Mouse (Mus musculus): ENCODE measurements around the gene Irf1. TPM values are rescaled to one million over a fixed set of nuclear protein-coding genes. Genes with fewer than 3 reads are reported as not detected.
"Not testable (repeated sequence)": the region's sequence is repeated elsewhere in the genome, so short reads cannot be mapped to it uniquely, and the experiment has no call there.

The Irf1 gene
- 1 to 10 TPM; 5.1 to 9.1 TPM for total RNA-seq (2021)
- long read RNA-seq, experiment 1, partial matches to known transcripts = 0 of 5 reads
- long read RNA-seq, experiment 1, other reads (novel, unspliced or antisense) = 1 of 5 reads
- long read RNA-seq, experiment 2, partial matches to known transcripts = 0 of 2 reads
- long read RNA-seq, experiment 2, other reads (novel, unspliced or antisense) = 0 of 2 reads

DNA sequence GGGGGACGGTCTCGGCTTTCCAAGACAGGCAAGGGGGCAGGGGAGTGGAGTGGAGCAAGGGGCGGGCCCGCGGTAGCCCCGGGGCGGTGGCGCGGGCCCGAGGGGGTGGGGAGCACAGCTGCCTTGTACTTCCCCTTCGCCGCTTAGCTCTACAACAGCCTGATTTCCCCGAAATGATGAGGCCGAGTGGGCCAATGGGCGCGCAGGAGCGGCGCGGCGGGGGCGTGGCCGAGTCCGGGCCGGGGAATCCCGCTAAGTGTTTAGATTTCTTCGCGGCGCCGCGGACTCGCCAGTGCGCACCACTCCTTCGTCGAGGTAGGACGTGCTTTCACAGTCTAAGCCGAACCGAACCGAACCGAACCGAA, at the start of gene Irf1:
Irf1 (plus strand) TSS at position 255 of the 365 bp plus-strand sequence.
- DNase-seq = peak; percentile 96

GRCm38 (mm10) chr11:53720715-53721114, 49.1 kb upstream of the Irf1 start, which contains the start of gene Il5:
Il5 (plus strand) TSS chr11:53720794.
- DNase-seq = no peak

DNA sequence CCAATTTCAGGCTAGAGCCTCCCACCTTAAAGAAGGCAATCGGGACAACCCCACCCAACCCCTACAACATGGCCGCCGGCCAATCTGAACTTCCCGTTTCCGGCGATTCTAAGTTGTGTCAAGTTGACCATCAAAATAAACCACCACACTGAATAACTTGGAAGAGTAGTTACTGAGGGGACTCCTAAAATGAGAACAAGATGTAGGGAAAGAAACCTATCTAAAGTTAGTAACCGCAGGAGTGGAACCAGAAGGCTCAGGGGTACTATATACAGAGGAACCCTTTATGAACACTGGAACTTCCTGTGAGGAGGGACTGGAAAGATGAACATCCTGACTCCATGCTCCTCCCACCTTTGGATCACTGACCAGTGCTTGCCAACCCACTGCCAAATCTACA, 38.4 kb upstream of the Irf1 start:
- no peak for DNase-seq

GRCm38 (mm10) chr11:53732244-53732643, 37.6 kb upstream of the Irf1 start:
- no peak for DNase-seq

DNA sequence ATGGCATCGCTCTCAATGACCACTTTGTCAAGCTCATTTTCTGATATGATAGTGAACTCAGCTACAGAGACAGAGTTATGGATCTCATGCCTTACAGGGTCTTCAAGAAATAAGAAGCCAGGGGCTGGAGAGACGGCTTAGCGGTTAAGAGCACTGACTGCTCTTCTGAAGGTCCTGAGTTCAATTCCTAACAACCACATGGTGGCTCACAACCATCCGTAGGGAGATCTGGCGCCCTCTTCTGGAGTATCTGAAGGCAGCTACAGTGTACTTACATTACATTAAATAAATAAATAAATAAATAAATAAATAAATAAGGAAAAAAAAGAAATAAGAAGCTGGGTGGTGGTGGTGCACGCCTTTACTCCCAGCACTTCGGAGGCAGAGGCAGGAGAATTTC, 36.0 kb upstream of the Irf1 start:
- no peak for DNase-seq

DNA sequence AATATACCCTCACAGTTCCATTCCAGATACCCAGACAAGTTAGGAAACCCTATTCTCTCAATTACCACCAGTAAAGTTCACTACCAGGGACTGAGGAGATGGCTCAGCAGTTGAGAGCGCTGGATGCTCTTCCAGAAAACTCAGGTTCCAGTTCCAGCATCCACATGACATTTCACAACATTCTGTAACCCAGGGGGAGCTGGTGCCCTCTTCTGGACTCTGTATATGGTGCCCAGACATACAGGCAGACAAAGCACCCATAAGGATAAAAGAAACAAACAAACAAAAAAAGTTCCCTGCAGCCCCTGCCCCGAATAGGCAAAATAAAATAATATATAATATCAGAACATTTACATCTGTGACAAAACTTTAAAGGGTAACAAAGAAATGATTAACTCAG, 35.4 kb upstream of the Irf1 start:
- DNase-seq = no peak

DNA sequence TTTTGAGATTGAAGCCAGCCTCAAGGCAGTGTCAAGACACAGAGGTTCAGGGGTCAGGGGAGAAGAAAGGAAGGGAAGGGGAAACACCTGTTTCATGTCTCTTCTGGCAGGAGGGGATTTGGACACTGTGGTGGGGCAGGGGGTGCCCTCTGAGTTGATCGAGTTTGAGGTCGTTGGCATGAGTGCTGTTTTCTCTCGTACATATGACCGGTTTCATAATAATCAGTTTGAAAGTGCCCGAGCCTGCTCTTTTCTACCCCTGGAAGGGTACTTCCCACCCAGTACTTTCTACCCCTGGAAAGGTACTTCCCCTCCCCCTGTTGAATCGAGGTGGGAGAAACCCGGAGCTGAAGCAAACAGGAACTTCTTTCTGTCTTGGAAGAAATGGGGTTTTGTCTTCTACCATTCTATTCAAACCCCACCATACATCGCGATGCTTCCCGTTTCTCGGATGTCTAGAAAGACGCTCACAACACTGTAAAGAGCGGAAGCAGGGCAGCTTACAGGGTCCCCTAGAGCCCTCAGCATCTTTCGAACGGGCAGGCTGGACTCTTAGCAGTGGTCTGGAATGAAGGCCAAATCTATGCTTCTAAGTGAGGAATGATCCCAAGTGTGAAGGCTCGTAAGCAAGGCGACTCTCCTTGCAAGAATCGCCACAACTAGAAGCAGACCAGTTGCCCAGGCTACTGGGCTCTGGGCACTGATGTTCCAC, 34.7 kb upstream of the Irf1 start:
- DNase-seq = no peak

DNA sequence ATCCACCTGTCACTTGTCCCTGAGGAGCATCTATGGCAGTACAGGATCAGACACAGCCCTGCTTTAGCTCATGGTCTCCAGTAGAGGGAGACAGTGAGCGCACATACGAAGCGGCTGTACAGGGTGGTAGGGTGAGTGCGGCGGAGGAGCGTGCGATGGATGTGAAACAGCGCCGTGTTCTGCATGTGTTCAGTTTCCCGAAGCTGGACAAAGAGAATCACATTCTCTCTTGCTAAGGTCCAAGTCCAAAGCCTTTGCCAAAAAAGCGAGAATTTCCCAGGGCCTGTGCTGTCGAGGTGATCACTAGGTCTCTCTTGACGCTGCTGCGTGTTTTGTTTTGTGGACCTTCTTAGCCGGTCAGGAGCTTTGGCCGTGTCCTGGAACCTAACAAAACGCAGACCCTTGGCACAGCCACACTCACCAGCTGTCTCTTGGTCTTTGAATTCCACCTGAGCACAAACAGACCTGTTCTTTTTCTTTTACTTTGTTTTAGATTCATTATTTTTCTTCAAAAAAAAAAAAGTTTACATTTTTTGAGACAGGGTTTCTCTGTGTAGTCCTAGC, 34.0 kb upstream of the Irf1 start:
- peak; percentile 40 for DNase-seq

DNA sequence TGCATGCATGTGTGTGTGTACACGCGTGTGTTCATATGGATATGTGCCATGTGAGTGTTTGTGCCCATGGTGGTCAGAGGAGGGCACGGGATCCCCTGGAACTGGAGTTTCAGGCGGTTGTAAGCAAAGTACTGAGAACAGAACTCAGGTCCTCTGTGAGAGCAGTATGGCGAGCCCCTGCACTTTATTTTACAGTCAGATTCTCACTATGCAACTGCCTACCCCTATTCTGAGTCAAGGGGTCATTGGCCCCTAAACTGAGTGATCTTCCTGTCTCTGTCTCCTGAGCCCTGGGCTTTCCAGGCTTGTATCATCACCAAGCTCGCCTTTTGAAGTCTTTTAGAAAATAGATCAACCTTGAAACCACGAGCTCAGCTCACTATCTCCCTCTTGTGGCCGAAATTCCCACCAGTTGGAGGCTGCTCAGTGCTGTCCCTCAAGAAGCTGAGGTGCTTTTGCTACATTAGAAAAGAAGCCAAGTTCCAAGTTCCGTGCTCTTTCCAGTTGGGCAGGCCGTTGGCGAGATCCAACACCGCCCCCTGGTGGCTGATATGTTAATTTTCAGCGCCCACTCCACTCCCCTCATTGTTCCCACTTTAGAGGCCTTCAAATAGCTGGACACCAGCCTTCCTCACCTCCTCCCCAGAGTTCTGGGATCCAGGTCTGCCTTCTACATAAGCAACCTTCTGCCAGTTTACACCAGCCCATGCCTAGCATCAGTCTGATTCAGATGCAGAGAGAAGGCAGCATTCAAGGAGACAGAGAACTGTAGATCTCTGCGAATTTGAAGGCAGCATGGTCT, 32.8 kb upstream of the Irf1 start:
- peak; percentile 60 for DNase-seq

DNA sequence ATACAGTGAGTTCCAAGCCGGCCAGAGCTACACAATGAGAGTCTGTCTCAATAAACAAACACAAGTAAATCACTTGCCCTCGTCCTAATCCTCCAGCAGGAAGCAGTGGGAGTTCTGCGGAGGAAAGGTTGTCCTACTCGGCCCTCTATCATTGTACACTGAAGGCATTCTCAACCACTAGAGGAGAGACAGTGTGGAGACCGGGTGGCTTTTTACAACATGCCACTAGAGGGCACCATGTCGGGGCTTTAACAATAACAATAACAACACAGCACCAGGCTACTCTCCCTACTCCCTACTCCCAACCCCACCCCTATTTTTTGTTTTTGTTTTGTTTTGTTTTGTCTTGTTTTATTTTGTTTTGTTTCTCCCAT, 32.3 kb upstream of the Irf1 start:
- DNase-seq = peak; percentile 50

GRCm38 (mm10) chr11:53742353-53742752, 27.5 kb upstream of the Irf1 start:
- no peak for DNase-seq

GRCm38 (mm10) chr11:53745260-53745659, 24.6 kb upstream of the Irf1 start:
- DNase-seq = no peak

GRCm38 (mm10) chr11:53747985-53748384, 21.8 kb upstream of the Irf1 start:
- no peak for DNase-seq

DNA sequence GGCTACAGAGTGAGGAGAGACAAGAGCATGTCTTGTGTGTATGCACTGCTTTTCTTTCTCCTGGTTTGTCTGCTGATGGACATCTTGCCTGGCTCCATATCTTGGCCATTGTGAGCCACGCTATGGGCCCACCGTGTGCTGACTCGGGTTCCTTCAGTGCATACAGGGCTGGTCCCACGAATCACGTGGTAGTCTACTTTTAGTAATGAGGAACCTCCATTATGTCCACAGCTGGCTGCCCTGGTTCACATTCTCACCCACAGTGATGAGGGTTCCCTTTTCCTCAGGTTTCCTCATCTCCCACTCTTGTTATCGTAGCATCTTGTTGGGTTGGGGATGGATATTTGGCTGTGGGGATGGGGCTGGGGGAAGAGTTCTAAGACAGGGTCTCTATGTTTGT, 21.2 kb upstream of the Irf1 start:
- DNase-seq = no peak

GRCm38 (mm10) chr11:53749306-53749705, 20.5 kb upstream of the Irf1 start:
- no peak for DNase-seq

- no peak for DNase-seq
These were observed 20.0 kb upstream of the Irf1 start for GRCm38 (mm10) chr11:53749716-53750352.

DNA sequence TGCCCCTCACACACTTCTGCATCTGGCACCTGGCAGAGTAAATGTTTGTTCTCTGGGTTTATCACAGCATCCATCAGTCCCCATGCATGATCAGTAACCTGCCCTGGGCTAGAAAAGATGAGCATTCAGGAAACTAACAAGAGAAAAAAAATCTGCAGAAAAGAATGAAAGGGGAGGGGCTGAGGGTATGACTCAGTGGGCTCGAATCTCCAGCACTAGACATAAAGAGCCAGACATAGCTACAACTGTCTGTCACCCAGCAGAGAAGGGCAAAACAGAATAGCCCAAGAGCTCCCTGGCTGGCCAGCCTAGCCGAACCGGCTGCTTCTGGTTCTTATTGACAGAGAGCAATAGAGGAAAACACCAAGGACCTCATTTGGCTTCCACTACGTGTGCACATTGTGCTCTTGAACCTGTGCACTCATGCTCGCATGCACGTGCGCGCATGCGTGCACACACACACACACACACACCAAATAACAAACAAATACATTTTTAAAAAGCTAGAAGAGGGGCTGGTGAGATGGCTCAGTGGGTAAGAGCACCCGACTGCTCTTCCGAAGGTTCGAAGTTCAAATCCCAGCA, 14.7 kb upstream of the Irf1 start:
- DNase-seq = no peak

- no peak for DNase-seq
These were observed 12.2 kb upstream of the Irf1 start for GRCm38 (mm10) chr11:53757612-53758011.

DNA sequence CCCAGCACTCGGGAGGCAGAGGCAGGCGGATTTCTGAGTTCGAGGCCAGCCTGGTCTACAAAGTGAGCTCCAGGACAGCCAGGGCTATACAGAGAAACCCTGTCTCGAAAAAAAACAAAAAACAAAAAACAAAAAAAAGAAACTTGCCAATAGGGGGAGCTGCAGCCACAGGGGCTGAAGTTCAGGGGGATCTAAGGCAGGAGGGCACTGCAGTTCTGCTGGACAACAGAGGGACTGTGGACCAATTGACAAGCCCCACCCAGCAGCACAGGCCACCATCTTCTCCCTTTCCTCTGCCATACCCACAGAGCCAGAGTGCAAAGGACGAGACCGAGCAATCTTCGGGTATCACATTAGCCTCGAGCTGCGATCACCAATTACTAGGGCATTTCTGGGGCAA, 11.8 kb upstream of the Irf1 start:
- not testable (repeated sequence) for DNase-seq

- peak; percentile 54 for DNase-seq
These were observed 10.9 kb upstream of the Irf1 start for GRCm38 (mm10) chr11:53758791-53759351.

DNA sequence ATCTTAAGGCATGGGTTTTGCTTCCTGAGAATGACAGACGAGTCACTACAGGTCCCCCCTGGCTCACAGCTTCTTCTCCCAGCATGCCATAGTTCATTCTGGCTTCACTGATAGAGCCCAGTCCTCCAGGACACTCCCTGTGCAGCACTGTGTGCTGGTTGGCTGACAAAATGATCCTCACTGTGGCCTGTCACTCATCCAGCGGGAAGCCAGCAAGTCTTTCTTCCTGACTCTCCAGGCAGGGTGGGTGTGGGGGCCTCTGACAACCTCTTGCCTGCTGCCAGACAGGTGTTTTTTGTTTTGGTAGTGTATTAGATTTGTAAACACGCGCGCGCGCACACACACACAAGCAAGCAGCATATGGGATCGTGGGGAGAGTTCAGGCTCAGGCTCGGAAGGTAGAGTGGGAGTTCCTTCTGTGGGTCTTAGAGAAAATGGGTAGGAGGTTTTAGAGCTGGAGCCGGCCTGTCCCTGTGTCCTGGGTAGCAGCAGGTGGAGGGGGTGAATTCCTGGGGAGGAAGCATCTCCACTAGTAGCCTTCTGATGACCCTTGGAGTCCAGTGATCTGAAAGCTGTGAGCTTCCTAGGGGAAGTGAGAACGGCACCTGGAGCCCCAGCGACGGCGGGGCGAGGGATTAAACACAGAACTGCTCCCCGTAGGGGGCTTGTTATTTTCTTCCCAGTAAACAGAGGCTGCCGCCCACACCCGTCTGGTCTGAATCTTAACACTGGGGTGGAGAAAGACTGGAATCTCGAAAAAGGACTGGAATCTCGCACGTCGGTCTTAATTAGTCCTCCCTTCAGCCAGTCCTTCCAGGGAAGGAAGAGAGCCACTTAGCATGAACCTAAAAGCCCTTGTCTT, 10.0 kb upstream of the Irf1 start:
- DNase-seq = no peak

Data from gastrocnemius, postnatal 25 days (tissue).